Mouse (Mus musculus) heart, postnatal 14 days (tissue): ENCODE measurements around the gene Cep44. TPM values are rescaled to one million over a fixed set of nuclear protein-coding genes. Genes with fewer than 3 reads are reported as not detected.

Source experiments
- DNase-seq, 2 experiments: peaks; one replicate each; pipeline ENCODE4 v3.0.0; 2021 to 2022
- intact Hi-C: fragments of 180-260 bp; cut with DNase I; formaldehyde crosslinking; loops from one replicate; pipeline ENCODE4 v1.15.1; 2025
- long read RNA-seq, 2 experiments: library from polyadenylated mRNA; stranded (forward); transcript quantifications; one replicate each; pipeline ENCODE4 v2.0.0; 2021
- total RNA-seq, 2 experiments: library from RNA; stranded (reverse); gene quantifications; 2 replicates each; pipeline ENCODE4 v1.2.3; 2021

Gene Cep44
- 10 to 100 TPM; 12.0 to 14.8 TPM for total RNA-seq
- long read RNA-seq, experiment 1, transcript Cep44-201 (11 exons, 1,690 nt), result major isoform, 6 of 17 reads
- long read RNA-seq, experiment 1, partial matches to known transcripts, result 1 of 17 reads
- long read RNA-seq, experiment 1, other reads (novel, unspliced or antisense), result 10 of 17 reads
- long read RNA-seq, experiment 2, partial matches to known transcripts, result 0 of 6 reads
- long read RNA-seq, experiment 2, other reads (novel, unspliced or antisense), result 6 of 6 reads

DNA sequence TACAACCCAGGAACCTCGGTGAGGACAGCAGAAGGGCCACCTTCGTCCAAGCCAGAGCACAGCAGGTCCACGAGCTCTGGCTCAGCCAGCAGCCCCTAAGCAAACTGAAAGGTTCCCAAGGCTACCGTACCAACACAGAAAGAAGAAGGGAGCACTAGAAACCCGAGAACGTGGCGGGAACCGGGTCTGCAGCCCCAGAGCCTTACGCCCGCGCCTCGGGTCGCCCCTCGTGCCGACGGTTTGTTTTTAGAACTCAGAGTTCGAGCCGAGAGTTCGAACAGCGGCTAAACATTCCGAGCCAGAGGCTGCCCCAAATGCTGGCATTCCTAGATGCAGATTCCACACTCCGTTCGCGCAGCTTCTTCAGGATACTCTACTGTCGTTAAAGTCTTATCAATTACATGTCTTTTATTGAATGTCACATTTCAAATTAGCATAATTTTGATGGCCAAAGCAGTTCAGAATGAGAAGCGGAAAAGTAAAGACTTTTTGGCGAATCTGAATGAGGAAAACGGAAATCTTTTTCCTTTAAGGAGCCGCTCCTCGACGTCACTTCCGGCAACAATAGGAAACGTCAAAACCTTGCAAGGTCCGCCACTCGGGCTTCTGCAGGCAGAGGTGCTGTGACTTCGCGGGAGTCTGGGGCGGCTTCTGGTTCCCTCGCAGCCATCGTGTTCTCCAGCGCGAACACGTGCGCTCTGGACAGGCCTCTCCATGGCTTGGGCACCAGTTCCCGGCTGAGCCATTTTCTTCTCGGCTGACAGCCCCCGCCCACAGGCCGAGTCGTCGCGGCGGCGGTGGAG is at the start of gene Cep44, which contains the start of gene Fbxo8:
Cep44 (minus strand) TSS at position 490 of the 803 bp plus-strand sequence.
Fbxo8 (plus strand) TSS at position 533 of the 803 bp plus-strand sequence.
- intact Hi-C loops, result loop anchor here (10.0 kb wide), 1 partner anchor 964 kb away; the partner anchor contains the start of gene Hmgb2
- peak; percentile 79 to 84 for DNase-seq

DNA sequence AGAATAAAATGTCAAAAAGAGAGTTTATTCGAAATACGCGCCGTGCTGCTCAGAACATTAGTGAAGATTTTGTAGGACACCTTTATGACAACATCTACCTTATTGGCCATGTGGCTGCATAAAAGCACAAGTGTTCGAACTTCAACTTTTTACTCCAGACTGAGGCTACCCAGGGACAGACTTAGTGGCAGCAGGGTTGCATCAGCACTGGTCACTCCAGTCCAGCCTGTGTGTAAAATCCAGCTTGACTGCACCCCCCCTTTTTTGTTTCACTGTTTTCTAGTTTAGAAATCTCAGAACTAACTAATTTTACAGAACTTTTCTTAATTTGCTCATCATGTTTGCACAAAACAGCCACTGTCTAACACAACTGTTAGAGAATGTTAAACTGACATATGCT is 40.7 kb upstream of the Cep44 start:
- intact Hi-C loops, result no loop called here
- DNase-seq, result no peak

DNA sequence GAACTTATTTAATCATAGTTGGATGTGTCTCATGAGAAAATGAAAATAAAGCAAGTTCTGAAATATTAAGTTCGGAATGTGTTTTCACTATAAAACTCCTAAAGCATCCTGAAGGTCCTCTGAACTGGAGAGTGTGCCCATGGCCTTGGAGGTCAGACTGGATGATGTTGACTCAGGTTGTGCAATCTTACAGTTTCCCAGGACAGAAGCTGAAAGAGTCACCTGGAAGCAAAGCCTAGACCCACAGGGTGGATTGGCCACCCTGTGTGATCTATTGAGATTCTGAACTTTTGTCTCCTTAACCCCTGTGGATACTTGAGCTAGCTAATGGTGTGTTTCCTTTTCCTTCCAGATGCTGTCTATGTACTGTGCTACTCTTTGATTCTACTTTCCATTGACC is 40.2 kb upstream of the Cep44 start:
- DNase-seq, result no peak
- intact Hi-C loops, result no loop called here

DNA sequence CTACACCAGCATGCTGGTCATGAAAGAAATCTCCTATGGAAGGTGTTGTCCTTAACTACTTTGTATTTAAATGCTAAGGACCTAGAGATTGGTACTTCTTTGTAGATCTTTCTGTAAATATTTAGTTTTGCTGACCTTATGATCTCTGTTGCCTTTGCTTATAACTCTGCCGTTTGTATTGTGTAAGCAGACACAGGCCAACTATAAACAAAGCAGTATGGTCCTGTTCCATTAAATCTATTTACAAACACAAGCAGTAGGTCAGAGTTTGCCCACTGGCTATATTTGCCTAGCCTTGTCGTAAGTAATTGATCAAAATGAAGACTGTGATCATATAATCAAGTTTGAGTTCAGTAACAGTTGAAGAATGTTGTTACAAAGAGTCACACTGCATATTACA is 38.2 kb upstream of the Cep44 start:
- no peak for DNase-seq
- intact Hi-C loops, result no loop called here

DNA sequence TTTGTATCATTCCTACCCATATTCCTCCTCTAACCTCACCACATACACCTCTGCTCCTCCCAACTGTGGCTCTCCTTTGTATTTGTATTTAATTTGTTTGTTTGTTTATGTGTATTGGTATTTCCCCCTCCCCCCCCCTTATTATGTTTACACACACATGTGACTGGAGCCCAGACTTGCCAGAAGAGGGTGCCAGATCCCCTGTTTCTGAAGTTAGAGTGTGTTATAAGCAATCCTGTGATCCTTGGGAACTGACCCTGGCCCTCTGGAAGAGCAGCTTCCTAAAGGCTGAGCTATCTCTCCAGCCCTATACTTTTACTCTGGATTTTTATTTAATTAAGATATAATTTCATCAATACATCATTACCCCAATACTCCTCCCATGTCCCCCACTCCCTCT is 32.0 kb upstream of the Cep44 start:
- peak; percentile 23 to 26 for DNase-seq
- intact Hi-C loops, result loop anchor here (5.0 kb wide), 1 partner anchor 34 kb away; no protein-coding TSS in a partner anchor

DNA sequence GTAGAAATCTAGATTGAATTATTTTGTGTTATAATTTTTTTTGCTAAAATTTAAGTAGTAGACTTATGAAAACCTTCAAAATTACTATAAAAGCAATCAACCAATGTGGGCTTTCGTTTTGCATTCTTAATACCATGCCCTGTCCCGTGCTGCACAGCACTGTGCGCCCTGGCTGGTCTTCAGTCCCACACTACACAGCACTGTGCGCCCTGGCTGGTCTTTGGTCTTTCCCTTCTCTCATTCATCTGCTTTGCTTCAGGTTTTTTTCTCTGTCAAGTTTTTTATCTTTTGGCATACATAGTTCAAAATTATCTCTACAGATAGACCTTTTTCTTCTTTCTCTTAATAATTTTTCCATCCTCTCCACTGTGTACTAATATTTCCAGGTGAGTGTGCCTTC is 30.1 kb upstream of the Cep44 start:
- peak in 1 of 2 experiments; percentile 25 for DNase-seq
- intact Hi-C loops, result loop anchor here (5.0 kb wide), 1 partner anchor 36 kb away; no protein-coding TSS in a partner anchor

DNA sequence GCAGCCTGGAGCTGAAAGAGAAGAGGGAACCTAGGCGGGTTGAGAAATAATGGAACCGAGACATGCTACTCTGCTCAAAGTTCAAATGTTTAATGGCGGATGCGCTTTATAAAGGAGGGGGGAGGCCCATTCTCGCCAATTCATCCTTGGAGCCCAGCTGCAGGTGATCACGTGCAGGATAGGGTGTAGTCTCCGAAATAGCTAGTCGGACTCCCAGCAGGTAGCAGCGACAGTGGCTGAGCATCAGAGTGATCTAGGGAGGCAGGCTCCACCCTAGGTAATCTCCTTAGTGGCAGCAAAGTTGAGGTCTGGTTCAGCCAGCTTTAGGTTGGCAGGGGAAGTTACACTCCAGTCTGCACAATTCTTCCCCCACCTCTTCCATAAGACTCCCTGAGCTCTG is 16.0 kb upstream of the Cep44 start:
- intact Hi-C loops, result no loop called here
- DNase-seq, result no peak

DNA sequence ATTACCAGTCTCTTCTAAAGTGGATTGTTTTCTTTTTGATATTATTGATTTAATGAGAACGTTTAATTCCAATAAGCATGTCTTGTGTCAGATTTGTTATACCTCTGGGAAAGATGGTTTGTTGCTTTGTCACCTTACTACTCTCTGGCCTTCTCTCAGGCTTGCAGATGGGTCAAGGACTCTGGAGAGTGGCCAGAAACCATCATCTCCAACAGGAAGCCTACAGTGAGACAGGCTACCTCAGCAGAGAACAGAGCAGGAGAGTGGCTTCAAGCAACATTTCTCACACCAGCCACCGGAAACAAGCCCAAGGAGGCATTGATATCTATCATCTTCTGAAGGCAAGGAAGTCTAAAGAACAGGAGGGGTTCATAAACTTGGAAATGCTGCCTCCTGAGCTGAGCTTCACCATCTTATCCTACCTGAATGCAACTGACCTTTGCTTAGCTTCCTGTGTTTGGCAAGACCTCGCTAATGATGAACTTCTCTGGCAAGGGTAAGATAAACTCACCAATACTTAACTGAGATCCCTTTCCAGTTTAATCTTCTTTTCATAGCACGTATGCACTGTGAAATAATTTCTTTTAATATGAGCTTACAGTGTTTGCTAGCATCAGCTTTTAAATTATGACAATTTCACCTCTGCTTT is 13.7 kb upstream of the Cep44 start:
- DNase-seq, result no peak
- intact Hi-C loops, result no loop called here

DNA sequence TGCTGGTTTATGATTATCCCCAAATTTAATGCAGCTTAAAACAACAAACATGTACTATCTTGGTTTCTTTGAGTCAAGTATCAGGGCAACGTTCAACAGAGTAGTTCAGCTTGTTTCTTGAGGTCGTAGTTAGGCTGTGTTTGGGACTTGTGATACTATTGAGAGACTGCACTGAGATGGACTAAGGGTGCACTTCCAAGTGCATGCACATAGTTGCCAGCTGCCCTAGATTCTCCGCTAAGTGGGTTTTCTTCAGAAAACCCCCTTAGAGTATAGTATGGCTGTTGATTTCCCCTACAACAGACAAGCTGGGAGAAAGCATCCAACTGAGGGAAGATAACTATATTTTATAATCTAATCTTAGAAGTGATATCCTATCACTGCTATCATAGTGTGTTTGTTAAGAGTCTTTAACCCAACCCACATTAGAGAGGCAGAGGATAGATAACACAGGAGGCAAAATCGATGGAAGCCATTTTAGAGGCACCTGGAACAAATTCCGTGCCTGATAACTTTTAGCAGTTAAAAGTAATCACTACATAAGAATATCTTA is 1.8 kb upstream of the Cep44 start:
- no peak for DNase-seq
- intact Hi-C loops, result loop anchor here (10.0 kb wide), 1 partner anchor 962 kb away; the partner anchor contains the start of gene Hmgb2

DNA sequence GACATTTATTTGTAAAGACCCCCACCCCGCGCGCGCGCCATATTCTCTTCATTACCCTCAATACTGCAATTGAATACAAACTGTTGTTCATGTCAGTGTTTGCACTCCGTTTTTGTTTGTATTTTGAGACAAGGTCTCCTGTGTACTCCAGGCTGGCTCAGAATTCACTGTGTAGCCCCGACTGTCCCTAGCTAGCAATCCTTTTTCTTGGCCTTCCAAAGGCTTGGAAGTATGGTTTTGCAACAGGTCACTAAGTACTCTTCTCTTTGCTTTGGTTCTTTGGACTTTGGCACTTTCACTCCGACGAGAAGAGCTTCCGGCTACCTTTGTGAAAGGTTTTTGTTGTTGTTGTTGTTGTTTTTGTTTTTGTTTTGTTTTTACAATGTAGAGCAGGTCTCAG is 1.2 kb upstream of the Cep44 start:
- intact Hi-C loops, result loop anchor here (10.0 kb wide), 1 partner anchor 963 kb away; the partner anchor contains the start of gene Hmgb2
- DNase-seq, result no peak

DNA sequence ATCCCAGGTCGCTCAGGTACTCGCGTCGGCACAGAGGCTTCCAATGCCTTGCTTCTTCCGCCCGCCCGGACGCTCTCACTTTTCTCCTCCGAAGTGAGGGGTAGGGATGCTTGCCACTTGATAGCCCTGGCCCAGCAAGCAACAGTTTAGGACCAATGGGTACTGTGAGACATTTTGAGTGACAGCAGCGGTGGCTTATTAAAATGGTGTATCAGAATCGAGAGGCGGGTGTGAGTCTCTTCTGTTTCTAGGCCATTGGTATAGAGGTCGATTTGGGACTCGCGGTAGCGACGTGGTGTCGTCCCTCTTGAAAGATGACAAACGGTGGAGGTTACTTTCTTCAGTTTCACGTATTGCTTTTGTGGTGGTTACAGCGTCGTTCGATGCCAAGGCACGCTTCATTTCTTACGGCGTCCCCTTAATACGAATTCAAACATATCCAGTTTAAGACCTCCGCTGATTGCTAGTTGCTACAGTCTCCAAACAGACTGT is 560 bp upstream of the Cep44 start:
- DNase-seq, result peak; percentile 82 to 89
- intact Hi-C loops, result loop anchor here (10.0 kb wide), 1 partner anchor 963 kb away; the partner anchor contains the start of gene Hmgb2

DNA sequence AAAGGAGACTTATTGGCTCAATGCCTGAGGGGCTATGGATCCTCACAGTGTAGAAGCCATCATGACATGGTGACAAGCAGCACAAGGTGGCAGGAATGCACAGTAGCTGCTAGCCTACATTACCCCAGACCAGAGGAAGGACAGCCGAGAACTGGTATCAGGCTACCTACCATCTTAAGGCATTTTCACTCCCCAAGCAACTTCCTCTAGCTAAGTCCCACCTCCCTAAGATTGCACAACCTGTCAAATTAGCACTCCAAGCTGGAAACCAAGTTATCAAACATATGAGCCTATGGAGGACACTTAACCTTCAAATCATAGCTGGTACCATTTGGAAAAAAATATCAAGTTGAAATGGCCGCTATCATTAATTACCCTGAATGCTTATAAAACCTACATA is 3.0 kb downstream of the Cep44 start:
- no peak for DNase-seq
- intact Hi-C loops, result no loop called here

DNA sequence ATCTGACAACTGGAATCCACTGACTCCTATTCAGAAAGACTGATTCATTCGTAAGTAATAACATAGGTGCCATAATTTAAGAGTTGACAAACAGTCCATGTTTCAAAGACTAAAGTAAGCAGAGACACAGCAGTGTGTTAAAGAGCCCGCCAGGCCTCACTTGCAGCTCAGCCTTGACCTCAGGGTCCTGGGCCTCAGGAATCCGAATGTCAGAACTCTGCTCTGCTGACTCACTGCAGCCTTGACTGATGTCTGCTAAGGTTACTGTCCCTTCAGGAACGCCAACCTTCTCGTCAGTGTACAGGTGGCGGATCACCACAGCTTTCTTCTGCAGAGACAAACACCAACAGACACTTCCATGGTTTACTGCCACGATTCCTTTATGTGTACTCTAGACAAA is 10.1 kb downstream of the Cep44 start:
- intact Hi-C loops, result no loop called here
- DNase-seq, result no peak

DNA sequence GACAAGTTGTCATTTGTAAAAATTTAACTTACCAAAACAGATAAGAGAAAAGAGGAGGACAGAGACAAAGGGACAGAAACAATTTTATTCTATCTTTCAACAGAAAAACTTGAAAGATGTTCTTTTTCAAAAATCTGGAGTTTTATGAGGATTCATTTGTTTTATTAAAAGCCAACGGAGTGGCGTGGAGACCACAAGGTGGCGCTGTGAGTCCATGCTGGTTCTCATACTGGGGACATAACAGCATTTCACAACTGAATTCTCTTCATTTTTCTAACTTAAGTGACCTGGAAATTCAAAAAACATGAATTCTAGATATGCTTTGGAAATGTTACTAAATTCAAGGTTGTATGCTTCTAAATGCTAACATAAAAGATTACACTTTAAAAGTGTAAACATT is 20.5 kb downstream of the Cep44 start:
- intact Hi-C loops, result loop anchor here (1.0 to 10.0 kb wide), 2 partner anchors 85 to 884 kb away; no protein-coding TSS in a partner anchor
- DNase-seq, result peak; percentile 70 to 79

DNA sequence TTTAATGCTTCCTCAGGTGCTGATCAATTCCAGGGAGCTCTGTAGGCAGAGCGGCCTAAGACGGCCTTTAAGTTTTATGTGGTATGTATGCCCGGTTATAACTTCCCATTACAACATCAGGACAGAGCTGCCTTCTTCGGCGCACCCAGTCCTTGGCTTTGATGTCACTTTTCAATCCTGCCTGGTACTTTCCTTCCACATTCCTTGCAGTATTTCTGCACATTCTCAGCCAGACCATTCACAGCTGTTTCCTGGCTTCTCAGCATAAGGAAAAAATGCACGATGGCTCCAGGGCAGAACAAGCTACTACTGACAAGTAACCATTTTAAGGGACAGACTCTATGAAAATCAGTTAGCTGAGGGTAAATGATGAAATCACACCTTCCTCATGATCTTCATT is 22.0 kb downstream of the Cep44 start:
- DNase-seq, result no peak
- intact Hi-C loops, result no loop called here

DNA sequence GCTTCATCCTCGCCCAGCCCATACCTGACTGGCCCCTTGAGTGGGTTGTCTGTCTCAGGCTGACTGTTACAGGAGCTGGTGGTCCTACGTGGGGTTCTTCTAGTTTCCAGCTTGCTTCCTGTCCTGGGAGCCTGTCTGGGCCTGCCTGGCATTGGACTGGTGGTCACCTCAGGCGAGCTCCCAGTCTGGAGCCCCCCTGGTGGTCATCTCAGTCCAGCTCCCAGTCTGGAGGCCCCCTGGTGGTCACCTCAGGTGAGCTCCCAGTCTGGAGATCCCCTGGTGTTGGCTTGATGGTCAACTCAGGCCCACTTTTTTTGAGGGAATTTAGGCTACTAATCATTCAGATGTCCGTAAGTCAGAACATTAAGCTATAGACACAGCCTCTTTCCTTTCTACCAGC is 29.8 kb downstream of the Cep44 start:
- intact Hi-C loops, result no loop called here
- no peak for DNase-seq

DNA sequence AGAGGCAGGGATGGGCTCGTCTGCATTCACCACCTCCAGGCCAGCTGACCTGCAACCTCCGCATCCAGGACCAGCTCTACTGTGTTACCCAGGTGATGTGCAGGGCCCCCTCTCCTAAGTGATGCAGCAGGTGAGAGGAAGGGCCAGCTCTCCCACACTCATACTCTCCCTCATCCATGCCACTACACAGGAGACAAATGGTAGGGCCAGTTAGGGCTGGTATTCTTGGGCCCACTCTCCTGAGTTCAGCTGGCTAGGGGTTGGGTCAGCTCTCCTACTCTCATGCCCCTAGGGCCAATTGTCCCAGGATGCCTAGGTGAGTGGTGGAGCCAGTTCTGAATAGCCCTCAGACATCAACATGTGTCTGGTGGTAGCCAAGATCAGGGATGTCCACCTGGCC is 30.6 kb downstream of the Cep44 start:
- intact Hi-C loops, result no loop called here
- DNase-seq, result no peak

DNA sequence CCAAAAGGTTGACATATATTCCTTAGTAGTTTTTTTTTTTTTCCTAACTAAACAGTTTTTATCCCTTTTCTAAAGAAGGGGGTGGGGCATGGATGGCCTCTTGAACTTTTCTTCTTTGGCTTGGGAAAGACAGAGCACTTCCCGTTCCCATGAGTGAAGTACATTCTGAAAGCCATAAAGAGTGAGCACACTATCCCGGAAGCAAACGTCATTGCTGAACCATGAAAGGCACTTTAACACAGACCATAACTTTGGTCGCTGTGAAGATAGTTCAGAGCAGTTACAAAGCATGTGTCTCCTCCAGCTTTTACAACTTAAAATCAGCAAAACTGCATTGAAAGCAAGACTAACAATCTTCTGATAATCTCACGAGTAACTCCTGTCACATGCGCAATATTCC is 32.0 kb downstream of the Cep44 start:
- DNase-seq, result no peak
- intact Hi-C loops, result no loop called here

DNA sequence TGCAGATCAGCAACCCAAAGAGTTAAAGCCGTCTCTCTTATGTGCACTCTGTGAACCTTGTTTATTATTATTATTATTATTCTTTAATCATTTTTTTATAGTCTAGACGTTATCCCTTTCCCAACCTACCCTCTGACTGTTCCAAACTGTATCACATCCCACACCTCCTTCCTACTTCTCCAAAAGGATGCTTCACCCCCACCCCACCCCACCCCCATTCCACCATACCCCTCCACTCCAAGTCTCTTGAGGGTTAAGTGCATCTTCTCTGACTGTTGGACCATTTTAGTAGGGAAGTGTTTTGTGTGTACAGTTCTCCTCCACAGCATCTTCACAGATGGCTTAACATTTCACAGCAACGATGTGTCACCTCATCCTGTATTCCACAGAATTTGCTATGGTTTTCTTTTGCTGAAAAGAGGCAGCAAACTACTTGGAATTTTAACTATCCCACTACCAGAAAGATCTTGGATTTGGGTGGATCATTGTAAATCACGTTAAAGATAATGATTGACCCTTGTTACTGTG is 41.8 kb downstream of the Cep44 start:
- intact Hi-C loops, result no loop called here
- DNase-seq, result no peak

DNA sequence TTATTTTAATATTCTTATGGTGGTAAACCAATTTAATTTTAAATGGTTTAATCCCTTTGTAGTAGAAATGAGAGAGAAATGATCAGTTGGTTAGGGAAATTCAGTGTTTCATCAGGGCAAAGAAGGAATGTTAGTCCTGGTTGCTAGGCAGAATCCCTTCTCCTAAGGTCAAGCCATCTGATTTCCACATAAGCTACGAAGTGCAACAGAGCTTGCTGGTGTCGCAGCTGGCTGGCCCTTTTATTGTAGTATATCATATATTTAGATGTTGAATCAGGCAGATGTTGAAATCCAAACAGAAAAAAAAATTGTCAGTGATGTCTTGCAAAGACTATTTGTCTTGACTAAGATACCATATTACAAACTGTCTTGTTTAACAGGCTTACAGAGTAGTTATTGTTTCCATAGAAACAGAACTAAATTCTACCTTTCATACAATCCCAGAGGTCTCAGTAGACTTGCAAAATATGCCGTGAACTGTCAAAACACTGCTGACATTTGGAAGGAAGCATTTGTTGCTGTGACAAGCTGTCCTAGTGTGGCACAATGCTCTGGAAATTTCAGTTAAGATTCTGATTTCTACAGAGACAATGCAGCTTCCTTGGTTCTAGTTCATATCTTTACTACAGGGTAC is 42.4 kb downstream of the Cep44 start:
- intact Hi-C loops, result no loop called here

More for the DNA sequence above, 42.4 kb downstream of the Cep44 start:
- DNase-seq, result no peak
